In the genomic region with DNA sequence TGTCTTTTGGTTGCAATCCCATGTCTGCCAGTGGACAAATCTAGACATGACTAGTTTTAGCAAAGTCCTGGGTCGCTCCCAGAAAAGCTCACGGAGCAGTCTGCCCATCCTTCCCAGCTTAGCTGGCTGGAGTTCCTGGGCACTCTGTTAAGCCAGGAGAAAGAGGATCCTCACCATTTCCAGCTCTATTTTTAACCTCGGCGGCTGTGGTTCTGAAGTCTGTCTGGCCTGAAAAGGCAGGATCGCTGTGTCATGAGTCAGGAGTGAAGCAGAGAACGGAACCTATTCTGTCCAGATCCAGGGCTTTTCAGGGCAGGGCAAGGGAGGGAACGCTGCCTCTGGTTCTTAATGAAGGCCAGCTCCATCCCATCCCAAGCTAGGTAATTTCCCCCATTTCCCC, we compare ENCODE assay signal across 12 mouse cellular contexts. TPM values are rescaled to one million over a fixed set of nuclear protein-coding genes. Genes with fewer than 3 reads are reported as not detected.
DNase-seq lines count a peak whose midpoint lies in the region; TF ChIP-seq lines count a peak whose summit lies in the region.
"Had no signal": no experiment of that assay in that cellular context is flagged by ENCODE, and none has a peak within 500 bp of the region (broad histone marks: within the 10 kb centered on the region; RNA-seq: fewer than 3 reads in every experiment).

No protein-coding gene starts in this region.

- no peaks in the 10 kb centered on the region for H3K79me2 ChIP-seq in myocyte (ENCODE audit: control insufficient read depth, insufficient read depth)

- H3K4me1 ChIP-seq in heart, embryonic 10.5 days: 0 out of 2 replicates have a peak, but pooled peaks cover 18% of the 10 kb centered on the region
- H3K4me1 ChIP-seq: liver, embryonic 12.5 days had no signal

- H3K4me2 ChIP-seq in myocyte (ENCODE audit: low read depth): peak overlapping the region; percentile 43

- peak overlapping the region; percentile 62 for H3K27ac ChIP-seq in heart, embryonic 10.5 days
- H3K27ac ChIP-seq: embryonic facial prominence, embryonic 13.5 days; forebrain, embryonic 15.5 days; hindbrain, embryonic 14.5 days; liver, embryonic 12.5 days had no signal

- H3K4me3 ChIP-seq in heart, embryonic 10.5 days: peak overlapping the region; percentile 13; the same call in 1 of the 2 replicates
- H3K4me3 ChIP-seq in myocyte: no peak overlapping the region
- H3K4me3 ChIP-seq: liver, embryonic 12.5 days had no signal

- WGBS in heart, embryonic 10.5 days: 40% methylated on average over 7 of the region's 7 CpGs

- H3ac ChIP-seq in myocyte (ENCODE audit: control insufficient read depth, insufficient read length): no peak overlapping the region

- H3K9me3 ChIP-seq in heart, embryonic 10.5 days: no peaks in the 10 kb centered on the region
- H3K9me3 ChIP-seq: embryonic facial prominence, embryonic 13.5 days; forebrain, embryonic 15.5 days; liver, embryonic 12.5 days had no signal

- H3K36me3 ChIP-seq in heart, embryonic 10.5 days: no peaks in the 10 kb centered on the region
- no peaks in the 10 kb centered on the region for H3K36me3 ChIP-seq in myocyte (ENCODE audit: control insufficient read depth, insufficient read depth)
- H3K36me3 ChIP-seq: embryonic facial prominence, embryonic 13.5 days; forebrain, embryonic 15.5 days; liver, embryonic 12.5 days had no signal

- no peak for TF ChIP-seq POLR2A in myocyte (IDR thresholded peaks at IDR 0.05; ENCODE audit: insufficient read length, low read depth)

- peaks cover 27% of the 10 kb centered on the region; the same call in 1 of the 2 replicates for H3K27me3 ChIP-seq in heart, embryonic 10.5 days (ENCODE audit: insufficient read depth, poor library complexity, severe bottlenecking)
- no peaks in the 10 kb centered on the region for H3K27me3 ChIP-seq in myocyte (ENCODE audit: control insufficient read depth, insufficient read depth, insufficient read length)
- H3K27me3 ChIP-seq: forebrain, embryonic 15.5 days had no signal

- peak; percentile 36 to 49 for DNase-seq in right cerebral cortex, postnatal 10 days (ENCODE audit: low spot score in 2 of 2)
- DNase-seq in right cerebral cortex, postnatal 4 days: no peak
- DNase-seq in gastrocnemius, adult 18-20 months (ENCODE audit: low spot score): peak; percentile 87
- DNase-seq in heart, embryonic 10.5 days (ENCODE audit: low spot score): no peak
- DNase-seq in thymus, postnatal 10 days (ENCODE audit: low spot score in 2 of 2): no peak
- no peak for DNase-seq in layer of hippocampus, adult 8-10 months (ENCODE audit: low spot score in 2 of 2)
- no peak for DNase-seq in urinary bladder, adult 18-20 months (ENCODE audit: low spot score in 2 of 2)

TF ChIP-seq in myocyte, 11 proteins besides CTCF, POLR2A, EP300 and RAD21:
- no peak for TF ChIP-seq SRF (IDR thresholded peaks at IDR 0.05; ENCODE audit: control insufficient read depth, insufficient read length, low read depth)
- TF ChIP-seq MYOG (IDR thresholded peaks at IDR 0.05; ENCODE audit: control insufficient read depth in 1 of 3, insufficient read depth in 1 of 3, insufficient read length in 2 of 3, low read depth in 2 of 3): no peak
- TF ChIP-seq POLR2AphosphoS2 (IDR thresholded peaks at IDR 0.05; ENCODE audit: insufficient read length, low read depth): no peak
- TF ChIP-seq MYOD1 (IDR thresholded peaks at IDR 0.05; ENCODE audit: control insufficient read depth in 1 of 3, insufficient read length in 2 of 3, low read depth in 2 of 3): no peak
- TF ChIP-seq TCF3 (IDR thresholded peaks at IDR 0.05; ENCODE audit: insufficient read length, low read depth): no peak
- TF ChIP-seq MAX (IDR thresholded peaks at IDR 0.05; ENCODE audit: low read depth): no peak
- no peak for TF ChIP-seq CEBPB (IDR thresholded peaks at IDR 0.05; ENCODE audit: insufficient read depth, poor library complexity, severe bottlenecking)
- TF ChIP-seq REST (IDR thresholded peaks at IDR 0.05; ENCODE audit: insufficient read depth, insufficient read length): no peak
- no peak for TF ChIP-seq USF1 (IDR thresholded peaks at IDR 0.05; ENCODE audit: low read depth)
- no peak for TF ChIP-seq TCF12 (IDR thresholded peaks at IDR 0.05; ENCODE audit: insufficient read depth, poor library complexity, severe bottlenecking)
- no peak for TF ChIP-seq E2F4 (IDR thresholded peaks at IDR 0.05; ENCODE audit: insufficient read depth)

RNA-seq across cellular contexts. Expression of a gene that starts 0.7 kb away (rescaled TPM):
- total RNA-seq in gastrocnemius, adult 18-20 months (2021): 10 to 100 TPM; 67.0 to 72.6 TPM
- polyA plus RNA-seq in heart, embryonic 10.5 days (2016; fragmentation: Nextera tagmentation; extraction: Ambion mirVana): 4.5 and 7.5 TPM in 2 replicates
- 0.92 TPM for polyA plus RNA-seq in myocyte (2012; fragmentation: generic; extraction: Trizol)
- 10 to 100 TPM; 11.6 to 13.9 (median 13.1) TPM for total RNA-seq in layer of hippocampus, adult 8-10 months (2022)

Comparison
In these comparisons a context has a peak if more than half of its experiments do, and no peak if none do; other contexts are left out.
1. DNase-seq: peak in right cerebral cortex, postnatal 10 days (2 of 2) and gastrocnemius, adult 18-20 months (single experiment); none in right cerebral cortex, postnatal 4 days (single experiment), heart, embryonic 10.5 days (single experiment), thymus, postnatal 10 days (0 of 2), layer of hippocampus, adult 8-10 months (0 of 2) and urinary bladder, adult 18-20 months (0 of 2).
2. RNA of a gene that starts 0.7 kb away (total RNA-seq): 67.0 to 72.6 TPM in gastrocnemius, adult 18-20 months; 11.6 to 13.9 TPM in layer of hippocampus, adult 8-10 months; every median in the first group is over 4 times any median in the second.